Mouse (Mus musculus) lung, embryonic 16.5 days (tissue): ENCODE measurements around the gene Plg. TPM values are rescaled to one million over a fixed set of nuclear protein-coding genes. Genes with fewer than 3 reads are reported as not detected.

Source experiments
- ATAC-seq: fragments of 200-750 bp; cut with Nextera tagmentation; 2 replicates; pipeline ENCODE4 v1.8.0; 2017; ENCODE audit warnings: low read depth, mild to moderate bottlenecking, moderate library complexity
- H3K27ac ChIP-seq: fragments of 300-500 bp; sonication (generic); 2 replicates; pipeline ENCODE4 v1.5.1; 2014; ENCODE audit warnings: mild to moderate bottlenecking, control low read depth, low read length
- H3K27me3 ChIP-seq: fragments of 300-500 bp; sonication (generic); 2 replicates; pipeline ENCODE4 v1.6.1; 2014; ENCODE audit warnings: low read depth, low read length, mixed read lengths; ENCODE audit not compliant: control insufficient read depth, insufficient read depth
- H3K36me3 ChIP-seq: fragments of 300-500 bp; sonication (generic); 2 replicates; pipeline ENCODE4 v1.6.1; 2014; ENCODE audit warnings: low read length; ENCODE audit not compliant: control insufficient read depth, insufficient read depth
- H3K4me1 ChIP-seq: fragments of 300-500 bp; sonication (generic); replicated peaks from 2 replicates; pipeline ENCODE4 v1.6.1; 2014; ENCODE audit warnings: low read length, mixed read lengths; ENCODE audit not compliant: control insufficient read depth, insufficient read depth
- H3K4me2 ChIP-seq: fragments of 300-500 bp; sonication (generic); 2 replicates; pipeline ENCODE4 v1.6.1; 2014; ENCODE audit warnings: low read depth, low read length, control low read depth
- H3K4me3 ChIP-seq: fragments of 300-500 bp; sonication (generic); 2 replicates; pipeline ENCODE4 v1.5.1; 2014; ENCODE audit warnings: mild to moderate bottlenecking, low read length, control low read depth
- H3K9ac ChIP-seq: fragments of 300-500 bp; sonication (generic); 2 replicates; pipeline ENCODE4 v1.6.1; 2014; ENCODE audit warnings: low read length, control low read depth
- H3K9me3 ChIP-seq: fragments of 300-500 bp; sonication (generic); 2 replicates; pipeline ENCODE4 v1.6.1; 2016; ENCODE audit warnings: low read length; ENCODE audit not compliant: control insufficient read depth
- WGBS: fragments of 180-500 bp; shearing (Covaris S2); extraction: QIAGEN DNeasy Blood & Tissue Kit; methylation state at CpG from one replicate; pipeline ENCODE4 v1.1.7; 2014; 5-methylcytosine and 5-hydroxymethylcytosine counted together
- polyA plus RNA-seq: library from polyadenylated mRNA; unstranded; fragments of >200 nt; fragmentation: Nextera tagmentation; extraction: Ambion mirVana; gene quantifications from 2 replicates; pipeline ENCODE4 v1.2.1, GENCODE M21; 2015

The Plg gene
- polyA plus RNA-seq, 1 experiment from 2014 or later = 0.50 TPM

DNA sequence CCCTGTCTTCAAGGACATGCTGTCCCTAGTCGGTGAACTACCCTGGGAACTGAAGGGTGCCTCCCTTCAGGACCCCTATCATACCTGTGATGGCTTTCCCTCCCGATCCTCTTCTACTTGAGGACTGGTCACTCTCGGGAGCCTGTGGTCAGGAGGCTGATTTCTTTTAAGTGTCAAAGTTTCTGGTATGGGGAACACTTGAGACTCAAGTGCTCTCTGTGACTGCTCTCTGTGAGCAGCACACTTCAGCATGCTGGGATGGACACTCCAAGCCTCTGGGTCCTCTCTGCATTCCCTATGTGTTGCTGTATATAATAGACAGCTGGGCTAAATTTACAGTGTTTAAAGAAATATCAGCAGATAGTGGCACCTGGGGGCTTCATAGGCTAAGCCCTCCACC, 89.2 kb downstream of the Plg start:
- Histone ChIP-seq H3K27ac (no peak overlapping the region), H3K36me3 (no peaks in the 10 kb centered on the region), H3K27me3 (no peaks in the 10 kb centered on the region), H3K9me3 (no peaks in the 10 kb centered on the region), H3K4me1 (no peaks in the 10 kb centered on the region), H3K4me3 (no peak overlapping the region), H3K9ac (no peak overlapping the region), H3K4me2 (no peak overlapping the region)
- peak; percentile 54; the same call in 1 of the 2 replicates for ATAC-seq
- 49% methylated on average over 3 of the region's 3 CpGs for WGBS

DNA sequence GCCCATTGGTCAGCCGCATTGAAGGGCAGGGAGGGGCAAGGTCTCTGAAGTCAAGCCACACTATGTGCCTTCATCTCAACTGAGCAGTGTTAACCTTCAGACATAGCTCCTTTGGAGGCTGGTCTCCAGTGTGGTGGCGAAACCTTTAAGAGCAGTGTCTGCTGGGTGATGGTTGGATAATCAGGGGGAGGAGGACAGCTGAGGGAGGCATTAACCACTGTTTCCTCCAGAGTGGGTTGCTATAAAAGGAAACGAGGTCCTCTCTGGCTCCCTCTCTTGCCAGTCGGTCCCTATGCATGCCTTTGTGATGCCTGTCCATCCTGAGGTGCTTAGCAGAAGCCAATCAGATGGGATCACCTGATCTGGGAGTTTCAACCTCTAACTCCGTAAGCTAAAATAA, 90.3 kb downstream of the Plg start:
- no peaks in the 10 kb centered on the region for H3K4me1 ChIP-seq
- 76% methylated on average over 5 of the region's 5 CpGs for WGBS
- H3K27ac ChIP-seq = no peak overlapping the region
- ATAC-seq = no peak
- no peaks in the 10 kb centered on the region for H3K36me3 ChIP-seq
- H3K27me3 ChIP-seq = no peaks in the 10 kb centered on the region
- H3K9ac ChIP-seq = no peak overlapping the region
- H3K9me3 ChIP-seq = no peaks in the 10 kb centered on the region
- H3K4me3 ChIP-seq = no peak overlapping the region
- no peak overlapping the region for H3K4me2 ChIP-seq

Other genes starting within 250 kb of the Plg start
- 29.1 and 33.8 TPM in 2 replicates for gene Map3k4, start 59.8 kb upstream of the Plg start, polyA plus RNA-seq
- 0.59 and 0.75 TPM in 2 replicates for gene Slc22a3, start 129.1 kb downstream of the Plg start, polyA plus RNA-seq
- not detected in 2 replicates for gene Slc22a2, start 205.5 kb downstream of the Plg start, polyA plus RNA-seq